Mouse (Mus musculus): ENCODE results near the gene Gm45062.
A peak's percentile ranks its signal among the peaks of the same experiment; 100 is the strongest.
"Not testable (repeated sequence)": the region's sequence is repeated elsewhere in the genome, so short reads cannot be mapped to it uniquely, and the experiment has no call there.

Gm45062 gene

DNA sequence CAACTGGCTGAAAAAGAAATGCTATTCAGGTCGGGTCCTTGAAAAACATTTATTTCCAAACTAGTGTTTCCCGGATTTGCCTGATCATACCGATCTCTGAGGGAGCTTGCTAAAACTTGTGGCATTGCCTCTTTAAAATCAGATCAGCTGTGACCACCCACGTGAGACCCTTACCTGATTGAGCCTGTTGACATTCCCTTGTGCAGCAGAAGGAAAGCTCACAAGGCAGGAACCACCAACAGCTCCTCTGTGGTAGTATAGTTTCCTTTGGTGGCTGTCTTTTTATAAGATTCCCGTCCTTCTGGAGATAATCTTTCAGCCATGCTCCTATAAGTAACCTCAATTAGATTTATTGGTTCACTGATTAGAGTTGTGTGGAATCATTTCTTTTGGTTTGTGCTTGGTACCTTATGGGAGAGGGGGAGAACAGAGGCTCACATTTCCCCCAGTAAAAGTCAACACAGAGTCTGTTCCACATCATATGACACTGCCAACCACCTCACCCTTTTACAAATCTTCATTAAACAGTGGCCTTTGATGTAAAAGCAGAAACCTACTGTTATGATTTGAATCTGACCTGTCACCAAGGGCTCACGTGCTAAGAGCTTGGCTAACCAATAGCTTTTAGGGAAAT lies 238.1 kb downstream of the Gm45062 start:
- DNase-seq (ENCODE audit: extremely low read depth, insufficient read length, low spot score), result no peak

DNA sequence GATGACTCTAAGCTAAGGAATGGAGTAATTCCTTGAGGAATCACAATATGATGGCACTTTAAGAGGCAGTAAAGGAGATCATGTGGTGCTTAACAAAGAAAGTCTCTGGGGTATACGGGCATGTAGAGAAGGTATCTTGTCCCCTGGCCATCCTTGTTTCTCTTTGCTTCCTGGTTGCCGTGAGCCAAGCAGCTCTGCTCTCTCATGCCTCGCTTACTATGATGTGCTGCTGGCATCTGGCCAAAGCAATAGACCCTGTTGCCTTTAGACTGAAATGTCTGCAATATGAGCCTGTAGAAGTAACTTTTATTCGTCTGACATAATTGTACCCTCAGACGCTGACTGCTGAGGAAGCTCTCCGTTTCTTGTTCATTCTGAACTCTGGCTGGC lies 238.6 kb downstream of the Gm45062 start:
- DNase-seq (ENCODE audit: extremely low read depth, insufficient read length, low spot score), result no peak

DNA sequence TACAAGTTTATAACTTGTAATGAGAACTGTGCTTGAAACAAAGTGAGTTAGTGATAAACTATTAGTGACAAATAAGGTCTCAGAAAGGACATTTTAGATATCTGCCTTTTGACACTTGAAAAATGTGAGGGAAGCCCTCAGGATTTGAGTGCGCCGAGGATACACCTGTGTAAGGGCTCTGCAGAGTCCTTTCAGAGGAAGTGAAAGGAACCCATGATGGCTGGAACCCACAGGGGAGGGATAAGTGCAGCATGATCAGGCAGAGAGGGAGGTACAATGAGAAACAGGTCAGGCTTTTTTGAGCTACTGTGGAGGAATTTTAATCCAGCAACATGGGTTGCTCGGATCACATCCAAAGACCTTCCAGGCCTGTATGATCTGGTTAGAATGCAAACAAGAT lies 239.7 kb downstream of the Gm45062 start:
- no peak for DNase-seq (ENCODE audit: extremely low read depth, insufficient read length, low spot score)

DNA sequence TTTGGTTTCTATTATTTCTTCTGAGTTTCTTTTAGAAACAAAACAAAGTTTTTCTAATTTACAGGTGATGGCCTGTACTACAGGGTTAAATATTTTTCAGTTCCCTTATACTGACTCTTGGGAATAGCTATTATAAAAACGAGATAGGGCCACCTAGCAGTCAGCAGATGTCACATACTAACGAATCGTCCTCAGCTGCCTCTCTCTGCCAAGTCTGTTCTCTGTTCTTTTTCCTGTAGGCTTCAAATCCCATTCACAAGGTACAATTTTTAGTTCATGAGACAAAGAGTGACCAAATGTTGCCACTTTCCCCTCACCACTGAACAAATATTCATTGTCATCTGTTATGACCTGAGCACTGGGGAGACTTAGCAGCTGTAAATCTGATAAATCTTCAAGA lies 244.7 kb downstream of the Gm45062 start:
- DNase-seq (ENCODE audit: extremely low read depth, insufficient read length, low spot score), result no peak

DNA sequence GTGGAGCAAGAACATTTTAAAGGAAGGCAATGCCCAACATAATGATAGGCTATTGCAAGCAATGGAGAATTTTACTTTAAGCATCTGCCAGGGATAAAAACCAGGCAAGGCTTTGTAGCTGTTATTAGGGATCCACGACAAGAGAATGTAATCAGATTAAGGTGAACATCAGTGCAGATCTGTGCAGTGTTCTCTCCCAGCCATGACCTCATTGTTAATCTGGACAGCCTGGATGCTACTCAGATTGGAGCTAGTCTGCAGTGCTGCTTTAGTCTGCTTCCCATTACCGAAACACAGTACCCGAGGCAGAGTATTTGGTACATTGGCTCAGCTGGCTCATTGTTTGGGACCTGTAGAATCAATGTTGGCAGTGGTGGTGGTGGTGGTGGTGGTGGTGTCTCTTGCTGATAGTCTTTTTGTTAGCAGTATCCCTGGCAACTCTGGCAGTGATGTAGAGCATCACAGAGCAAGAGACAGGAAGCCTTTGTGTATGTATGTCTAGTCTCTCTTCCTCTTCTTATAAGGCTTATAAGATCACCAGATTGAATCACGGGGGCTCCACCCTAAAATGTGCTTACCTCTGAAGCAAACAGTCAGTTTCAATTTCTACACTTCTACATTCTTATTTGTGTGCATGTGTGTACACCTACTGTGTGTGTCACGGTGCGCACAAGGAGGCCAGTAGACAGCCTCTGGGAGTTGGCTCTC lies 245.4 kb downstream of the Gm45062 start:
- no peak for DNase-seq (ENCODE audit: extremely low read depth, insufficient read length, low spot score)

DNA sequence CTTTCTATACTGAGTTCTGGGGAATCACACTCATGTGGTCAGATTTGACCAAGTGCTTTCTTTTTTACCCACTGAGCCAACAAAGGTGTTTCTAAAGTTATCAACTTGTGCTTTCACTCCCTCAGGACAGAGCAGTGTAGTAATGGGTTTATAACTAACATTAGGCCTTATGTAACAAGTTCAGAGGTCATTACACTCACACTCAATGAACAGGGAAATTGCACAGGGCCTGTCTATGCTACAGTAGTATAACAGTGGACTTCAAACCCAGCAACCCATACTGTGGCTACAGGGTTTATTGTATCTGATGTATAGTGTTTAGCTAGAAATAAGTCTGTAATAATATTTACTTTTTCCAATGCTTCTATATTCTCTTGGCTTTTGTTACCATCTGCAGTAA lies 247.4 kb downstream of the Gm45062 start:
- DNase-seq (ENCODE audit: extremely low read depth, insufficient read length, low spot score), result no peak

DNA sequence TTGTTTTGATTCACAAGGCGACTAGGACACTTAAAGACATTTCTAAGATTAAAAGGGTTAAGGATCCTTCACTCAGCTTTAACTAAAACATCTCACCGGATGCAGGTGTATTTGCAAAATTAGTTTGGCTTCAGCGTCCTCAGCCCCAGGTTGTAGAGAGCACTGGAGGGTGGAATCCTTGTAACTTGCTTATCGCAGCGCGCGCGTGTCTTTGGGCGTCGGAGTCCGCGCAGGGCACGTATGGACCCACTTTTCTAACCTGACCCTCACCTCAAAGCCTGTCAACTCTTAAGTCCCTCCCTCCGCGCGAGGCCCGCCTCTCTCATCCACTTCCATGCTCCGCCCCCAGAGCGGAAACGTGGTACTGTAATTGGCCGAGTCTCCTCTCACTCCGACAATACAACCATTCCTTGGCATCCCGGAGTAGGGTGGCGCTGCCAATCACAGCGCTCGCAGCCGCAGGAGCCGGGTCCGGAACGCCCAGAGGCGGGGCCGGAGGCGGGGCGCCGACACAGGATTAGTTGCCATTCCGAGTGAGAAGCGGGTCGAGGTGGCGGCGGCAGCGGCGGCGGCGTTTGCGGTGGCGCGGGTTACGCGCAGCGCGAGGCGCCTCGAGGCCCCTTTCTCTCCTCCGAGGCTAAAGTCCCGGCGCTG lies 249.8 kb downstream of the Gm45062 start:
- DNase-seq (ENCODE audit: extremely low read depth, insufficient read length, low spot score), result peak; percentile 100

DNA sequence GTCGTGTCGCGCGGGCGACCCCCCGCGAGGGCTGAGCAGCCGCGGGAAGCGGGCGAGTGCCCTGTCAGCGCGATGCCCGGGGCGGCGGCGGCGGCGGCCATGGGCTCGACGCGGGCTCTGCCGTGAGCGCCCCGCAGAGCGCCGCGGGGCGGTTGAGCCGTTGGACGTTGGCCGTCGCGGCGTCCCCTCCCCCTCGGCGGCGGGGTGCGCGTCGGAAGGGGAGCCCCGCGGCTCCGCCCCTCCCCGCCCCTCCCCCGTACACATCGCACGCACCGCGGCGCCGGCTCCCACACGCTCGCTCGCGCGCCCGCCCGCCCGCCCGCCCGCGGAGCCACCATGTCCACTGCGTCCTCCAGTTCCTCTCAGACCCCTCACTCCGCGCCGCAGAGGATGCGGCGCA lies 250.3 kb downstream of the Gm45062 start, which contains the start of gene Glcci1:
Gene Glcci1 (plus strand): TSS at position 50 of the 400 bp plus-strand sequence.
- DNase-seq (ENCODE audit: extremely low read depth, insufficient read length, low spot score), result no peak

DNA sequence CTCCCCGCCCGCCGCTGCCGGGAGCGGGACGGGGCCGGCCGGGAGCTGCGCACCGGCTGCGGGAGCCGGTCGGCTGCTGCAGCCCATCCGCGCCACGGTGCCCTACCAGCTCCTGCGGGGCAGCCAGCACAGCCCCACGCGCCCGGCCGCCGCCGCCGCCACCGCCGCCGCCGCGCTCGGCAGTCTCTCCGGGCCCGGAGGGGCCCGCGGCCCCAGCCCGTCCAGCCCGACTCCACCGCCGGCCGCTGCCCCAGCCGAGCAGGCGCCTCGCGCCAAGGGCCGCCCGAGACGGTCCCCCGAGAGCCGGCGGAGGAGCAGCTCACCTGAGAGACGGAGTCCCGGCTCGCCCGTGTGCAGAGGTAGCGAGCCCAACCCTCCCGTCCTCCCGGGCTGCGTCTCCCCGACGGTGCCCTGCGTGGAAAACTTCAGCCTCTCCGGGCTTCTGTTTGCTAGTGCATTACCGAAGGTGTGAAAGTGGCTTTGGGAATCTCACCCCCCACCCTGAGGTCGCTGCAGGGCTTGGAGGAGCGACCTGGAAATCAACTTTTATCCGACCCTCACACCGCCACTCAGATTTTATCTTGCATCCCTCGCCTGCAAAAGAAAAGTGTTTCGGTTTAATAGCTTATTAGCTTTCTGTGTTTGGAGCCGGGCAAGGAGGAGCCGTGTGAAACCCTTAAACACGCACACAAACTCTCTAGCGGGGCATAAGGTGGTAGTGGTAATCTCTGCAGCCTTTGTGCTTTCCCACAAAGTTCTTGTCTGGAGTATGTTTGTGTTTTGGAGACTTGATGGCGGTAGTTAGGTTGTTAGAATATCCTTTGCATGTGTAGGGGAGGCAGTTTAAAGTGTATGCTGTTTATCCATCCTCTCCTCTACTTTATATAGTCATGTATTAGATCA lies 251.0 kb downstream of the Gm45062 start:
- peak; percentile 75 for DNase-seq (ENCODE audit: extremely low read depth, insufficient read length, low spot score)

DNA sequence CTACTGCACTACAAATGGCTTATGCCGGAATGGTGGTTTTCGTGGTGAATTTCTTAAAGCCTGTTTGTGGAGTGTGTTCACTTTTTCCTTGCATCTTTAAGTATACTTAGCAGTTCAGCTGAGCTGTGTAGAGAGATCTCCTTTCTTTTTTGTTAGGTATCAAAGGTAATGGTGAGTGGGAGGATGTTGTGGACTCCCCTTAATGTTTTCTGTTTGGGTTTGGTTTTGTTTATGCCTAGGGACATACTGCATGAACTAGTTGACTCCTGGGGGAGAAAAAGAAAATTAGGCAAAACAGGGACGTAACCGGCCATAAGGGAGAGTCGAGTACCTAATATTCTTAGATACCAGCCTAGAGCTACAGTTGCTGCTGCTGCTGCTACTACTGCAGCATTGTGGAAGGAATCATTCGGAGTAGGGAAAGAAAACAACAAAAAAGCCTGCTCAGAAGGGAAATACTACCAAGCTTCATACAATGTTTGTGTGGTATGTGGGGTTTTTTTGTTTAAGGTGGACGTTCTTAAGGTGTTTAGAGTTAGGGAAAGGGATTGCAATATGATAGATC lies 251.7 kb downstream of the Gm45062 start:
- DNase-seq (ENCODE audit: extremely low read depth, insufficient read length, low spot score), result peak; percentile 30

DNA sequence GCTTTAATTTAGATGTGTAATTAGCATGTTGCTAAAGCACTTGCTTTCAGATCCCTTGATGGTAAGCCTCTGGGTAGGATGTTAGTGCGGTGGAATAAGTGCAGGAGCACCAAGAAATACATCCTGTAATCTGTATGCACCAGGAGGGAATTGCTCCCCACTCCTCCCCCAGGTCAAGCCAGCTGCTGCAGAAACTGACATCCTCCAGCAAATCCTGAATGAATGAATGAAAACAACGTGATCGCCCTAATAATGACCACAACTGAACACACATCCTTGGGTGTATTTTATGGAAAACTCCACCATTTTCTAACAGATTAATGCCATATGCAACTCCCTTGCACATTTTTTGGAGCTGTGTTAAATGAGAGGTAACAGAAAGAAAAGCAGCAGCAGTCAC lies 252.2 kb downstream of the Gm45062 start:
- peak; percentile 16 for DNase-seq (ENCODE audit: extremely low read depth, insufficient read length, low spot score)

DNA sequence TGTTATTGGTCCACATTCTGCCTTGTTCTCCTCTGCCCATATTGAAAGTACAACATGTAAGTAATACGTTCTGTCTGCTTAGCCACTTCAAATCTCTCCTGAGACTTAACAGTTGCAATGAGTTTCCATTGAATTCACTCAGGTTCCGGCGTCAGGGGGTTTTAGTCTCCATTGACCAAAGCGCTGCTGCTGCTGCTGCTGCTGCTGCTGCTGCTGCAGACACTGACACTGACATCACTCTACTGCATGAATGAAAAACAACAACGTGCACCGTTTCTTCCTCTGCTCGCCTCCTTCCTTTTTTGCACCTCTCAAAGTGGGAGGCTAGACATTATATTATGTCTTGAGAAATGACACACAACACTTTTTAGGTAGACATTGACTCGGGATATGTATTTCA lies 253.2 kb downstream of the Gm45062 start:
- DNase-seq (ENCODE audit: extremely low read depth, insufficient read length, low spot score), result no peak

DNA sequence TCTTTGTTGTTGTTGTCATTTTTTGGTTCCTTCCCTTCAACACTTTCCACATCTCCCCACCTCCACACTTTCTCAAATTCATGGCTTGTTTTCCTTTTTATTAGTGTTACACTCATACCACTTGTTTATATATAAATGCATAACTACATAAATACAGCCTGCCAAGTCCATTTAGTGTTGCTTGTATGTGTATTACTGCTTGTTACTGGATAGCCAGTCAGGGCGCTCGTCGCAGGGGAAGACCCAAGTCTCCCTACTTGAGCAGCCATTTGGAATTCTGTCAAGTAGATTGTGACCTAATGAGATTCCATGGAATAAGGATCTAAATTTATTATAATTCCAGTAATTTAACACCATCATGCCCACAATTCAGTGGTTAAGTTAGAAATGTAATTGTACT lies 260.4 kb downstream of the Gm45062 start:
- DNase-seq (ENCODE audit: extremely low read depth, insufficient read length, low spot score), result no peak

DNA sequence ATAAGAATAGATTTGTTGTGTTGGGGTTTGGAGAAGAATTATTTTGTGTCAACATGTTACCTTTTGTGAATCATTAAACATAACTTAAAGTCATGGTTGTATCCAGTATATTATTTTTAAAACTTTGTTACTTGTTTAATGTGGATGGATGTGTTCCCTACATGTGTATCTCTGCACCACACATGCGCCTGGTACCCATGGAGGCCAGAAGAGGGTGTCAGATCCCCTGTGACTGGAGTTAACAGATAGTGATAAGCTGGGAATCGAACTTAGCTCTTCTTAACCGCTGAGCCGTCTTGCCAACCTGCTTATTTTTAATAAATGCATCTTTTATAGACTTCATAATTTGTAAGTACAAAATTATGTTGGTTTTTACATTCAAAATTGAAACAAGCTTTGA lies 262.0 kb downstream of the Gm45062 start:
- DNase-seq (ENCODE audit: extremely low read depth, insufficient read length, low spot score), result no peak

DNA sequence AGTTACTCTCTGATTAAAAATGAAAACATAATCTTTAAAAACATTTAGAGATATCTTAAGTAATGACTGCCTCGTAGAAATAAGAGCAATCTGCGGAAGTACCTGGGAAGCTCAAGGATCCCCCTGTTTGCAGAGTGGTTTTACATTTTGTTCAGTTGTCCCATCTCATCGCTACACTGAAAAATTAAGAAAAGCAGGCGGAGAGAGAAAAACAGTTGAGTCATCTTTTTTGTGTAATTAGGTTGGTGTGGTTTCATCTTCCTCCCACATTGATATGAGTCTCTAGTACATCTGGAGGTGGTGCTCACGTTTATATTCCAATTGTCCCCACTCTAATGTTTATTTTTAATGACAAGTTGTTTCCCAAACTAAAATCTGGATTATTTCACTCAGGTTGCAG lies 265.5 kb downstream of the Gm45062 start:
- no peak for DNase-seq (ENCODE audit: extremely low read depth, insufficient read length, low spot score)

DNA sequence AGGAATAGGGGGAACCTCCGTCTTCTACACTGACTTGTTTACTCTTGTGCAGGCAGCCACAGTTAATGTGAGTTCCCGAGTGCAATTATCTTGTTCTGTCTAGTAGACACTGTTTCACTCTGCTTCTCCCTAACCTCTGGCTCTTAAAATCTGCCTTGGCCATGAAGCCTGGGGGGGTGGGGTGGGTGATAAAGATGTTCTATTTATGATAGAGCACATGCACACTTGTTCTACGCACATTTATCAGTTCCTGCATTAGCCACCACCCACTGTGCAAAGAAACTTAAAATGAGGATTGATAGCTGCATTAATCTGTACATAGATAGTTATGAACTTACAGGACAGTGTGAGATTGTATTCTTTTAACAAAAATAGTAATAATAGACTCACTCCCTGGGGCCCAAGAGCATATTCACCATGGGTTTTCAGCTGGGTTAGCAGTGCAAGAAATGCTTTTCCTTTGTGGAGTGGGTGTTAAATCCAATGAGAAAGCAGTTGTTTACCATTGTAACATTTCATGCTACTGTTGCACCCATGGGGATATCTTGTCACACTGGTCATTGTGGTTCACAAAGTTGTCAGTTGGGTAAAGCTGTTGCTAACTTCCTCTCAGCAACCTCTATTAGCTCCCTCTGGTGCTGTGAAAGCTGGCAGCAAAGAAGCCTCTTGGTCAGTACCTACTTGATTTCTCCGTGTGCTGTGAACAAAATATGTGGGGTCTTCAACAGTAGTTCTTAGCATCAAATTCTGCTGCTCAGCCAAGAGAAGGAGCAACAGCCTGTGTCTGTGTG lies 272.0 kb downstream of the Gm45062 start:
- no peak for DNase-seq (ENCODE audit: extremely low read depth, insufficient read length, low spot score)

DNA sequence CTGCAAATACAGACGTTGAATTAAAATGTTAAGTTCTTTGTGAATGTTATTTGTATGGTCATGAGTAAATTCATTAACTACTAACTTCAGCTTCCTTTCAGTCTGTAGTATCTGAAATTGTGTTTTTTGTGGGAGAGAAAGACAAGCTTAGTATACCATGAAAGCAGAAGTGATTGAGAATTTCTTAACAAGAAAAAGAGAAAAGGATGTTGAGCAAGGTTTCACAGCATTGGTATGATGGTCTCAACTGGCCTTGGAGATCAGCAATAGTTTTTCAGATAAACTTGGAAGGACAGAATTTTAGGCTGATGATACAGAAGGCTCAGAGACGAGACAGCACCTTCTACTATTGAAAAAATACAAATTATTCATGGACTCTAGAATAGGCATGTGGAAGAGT lies 277.7 kb downstream of the Gm45062 start:
- DNase-seq (ENCODE audit: extremely low read depth, insufficient read length, low spot score), result no peak

DNA sequence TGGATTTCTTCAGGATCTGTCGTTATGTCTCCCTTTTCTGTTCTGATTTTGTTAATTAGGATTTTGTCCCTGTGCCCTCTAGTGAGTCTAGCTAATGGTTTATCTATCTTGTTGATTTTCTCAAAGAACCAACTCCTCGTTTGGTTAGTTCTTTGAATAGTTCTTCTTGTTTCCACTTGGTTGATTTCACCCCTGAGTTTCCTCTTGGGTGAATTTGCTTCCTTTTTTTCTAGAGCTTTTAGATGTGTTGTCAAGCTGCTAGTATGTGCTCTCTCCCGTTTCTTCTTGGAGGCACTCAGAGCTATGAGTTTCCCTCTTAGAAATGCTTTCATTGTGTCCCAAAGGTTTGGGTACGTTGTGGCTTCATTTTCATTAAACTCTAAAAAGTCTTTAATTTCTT lies 282.3 kb downstream of the Gm45062 start:
- DNase-seq (ENCODE audit: extremely low read depth, insufficient read length, low spot score), result not testable (repeated sequence)

DNA sequence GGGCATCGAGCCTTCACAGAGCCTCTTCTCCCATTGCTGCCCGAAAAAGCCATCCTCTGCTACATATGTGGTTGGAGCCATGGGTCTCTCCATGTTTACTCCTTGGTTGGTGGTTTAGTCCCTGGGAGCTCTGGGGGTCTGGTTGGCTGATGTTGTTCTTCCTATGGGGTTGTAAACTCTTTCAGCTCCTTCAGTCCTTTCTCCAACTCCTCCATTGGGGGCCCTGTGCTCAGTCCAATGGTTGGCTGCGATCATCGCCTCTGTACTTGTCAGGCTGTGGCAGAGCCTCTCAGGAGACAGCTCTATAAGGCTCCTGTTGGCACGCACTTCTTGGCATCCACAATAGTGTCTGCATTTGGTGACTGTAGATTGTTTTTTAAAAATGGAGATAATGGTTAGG lies 285.6 kb downstream of the Gm45062 start:
- no peak for DNase-seq (ENCODE audit: extremely low read depth, insufficient read length, low spot score)

DNA sequence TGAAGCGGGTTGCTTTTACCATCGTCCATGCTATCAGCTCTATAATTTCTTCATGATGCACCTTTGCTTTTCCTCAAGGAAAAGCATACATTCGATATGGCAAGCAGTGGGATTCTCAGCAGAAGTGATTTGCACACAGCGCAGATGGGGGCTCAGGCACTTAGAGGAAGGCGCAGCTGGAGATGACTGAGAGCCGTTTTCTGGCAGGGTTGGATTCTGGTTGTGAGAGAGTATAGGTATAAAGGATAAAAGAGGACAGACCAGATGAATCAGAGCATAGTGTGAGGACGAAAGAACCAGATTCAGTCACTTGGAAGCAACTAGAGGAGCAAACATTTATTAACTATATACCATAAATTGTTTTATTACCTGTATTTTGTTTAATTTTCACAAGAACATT lies 286.5 kb downstream of the Gm45062 start:
- no peak for DNase-seq (ENCODE audit: extremely low read depth, insufficient read length, low spot score)
